23 mouse cellular contexts compared by ENCODE assay signal in genomic region chr11:49088990-49089652, GRCm38 (mm10). TPM values are rescaled to one million over a fixed set of nuclear protein-coding genes. Genes with fewer than 3 reads are reported as not detected.
DNase-seq lines count a peak whose midpoint lies in the region; ATAC-seq and TF ChIP-seq lines count a peak whose summit lies in the region.
"Had no signal": no experiment of that assay in that cellular context is flagged by ENCODE, and none has a peak within 500 bp of the region (broad histone marks: within the 10 kb centered on the region; RNA-seq: fewer than 3 reads in every experiment).

No protein-coding gene starts in this region.

- DNase-seq in liver, adult 2 months (ENCODE audit: extremely low read depth, low read depth, low spot score) = peak; percentile 89
- DNase-seq in liver (no peak), G1E (ENCODE audit: low spot score) (no peak)
- no peak for DNase-seq in liver, postnatal 0 days
- DNase-seq in adrenal gland, adult 18-20 months (ENCODE audit: low spot score in 2 of 2) = no peak
- DNase-seq in right cerebral cortex, adult 2 months (ENCODE audit: low spot score in 2 of 2) = no peak
- DNase-seq: cerebellum, adult 18-20 months; cerebellum, postnatal 25 days; forebrain, postnatal 0 days had no signal

- H3K4me1 ChIP-seq in liver, adult 2 months (ENCODE audit: control insufficient read depth, insufficient read depth, low read length) = peaks cover 34% of the 10 kb centered on the region
- peaks cover 86% of the 10 kb centered on the region for H3K4me1 ChIP-seq in G1E (ENCODE audit: insufficient read depth, low read depth, low read length)
- peaks cover 12% of the 10 kb centered on the region; the same call in 1 of the 2 replicates for H3K4me1 ChIP-seq in intestine, postnatal 0 days (replicated peaks; ENCODE audit: control insufficient read depth, insufficient read depth, low read length)
- H3K4me1 ChIP-seq in liver, postnatal 0 days (ENCODE audit: insufficient read depth) = peaks cover 54% of the 10 kb centered on the region
- H3K4me1 ChIP-seq: hindbrain, embryonic 15.5 days had no signal

- TF ChIP-seq CTCF in liver, adult 2 months (IDR thresholded peaks at IDR 0.05; ENCODE audit: low read depth, low read length) = no peak
- no peak for TF ChIP-seq CTCF in G1E (IDR thresholded peaks at IDR 0.05; ENCODE audit: low read depth, low read length)
- no peak for TF ChIP-seq CTCF in intestine, postnatal 0 days (IDR thresholded peaks at IDR 0.05; ENCODE audit: low read depth)
- no peak for TF ChIP-seq CTCF in liver, postnatal 0 days (IDR thresholded peaks at IDR 0.05; ENCODE audit: low read depth)

- TF ChIP-seq EP300 in liver, postnatal 0 days (IDR thresholded peaks at IDR 0.05; ENCODE audit: low read depth) = no peak

- no peak for TF ChIP-seq POLR2A in liver, adult 2 months (IDR thresholded peaks at IDR 0.05; ENCODE audit: extremely low read depth, insufficient read depth, low read length)

- H3K27me3 ChIP-seq in liver, adult 2 months (ENCODE audit: control insufficient read depth, insufficient read depth, low read length) = no peaks in the 10 kb centered on the region
- H3K27me3 ChIP-seq in G1E (ENCODE audit: insufficient read depth, low read length) = no peaks in the 10 kb centered on the region
- H3K27me3 ChIP-seq in intestine, postnatal 0 days (replicated peaks; ENCODE audit: control insufficient read depth, insufficient read depth, low read length) = no peaks in the 10 kb centered on the region
- H3K27me3 ChIP-seq in liver, postnatal 0 days (ENCODE audit: insufficient read depth, low read length) = no peaks in the 10 kb centered on the region
- H3K27me3 ChIP-seq: embryonic facial prominence, embryonic 15.5 days; heart, embryonic 15.5 days; hindbrain, embryonic 15.5 days; limb, embryonic 12.5 days had no signal

- H3K4me2 ChIP-seq in intestine, postnatal 0 days (replicated peaks; ENCODE audit: low read depth) = peak overlapping the region; percentile 67
- H3K4me2 ChIP-seq in liver, postnatal 0 days (ENCODE audit: low read depth, low read length) = peak overlapping the region; percentile 76

- H3K36me3 ChIP-seq in liver, adult 2 months (ENCODE audit: control insufficient read depth, insufficient read depth, low read length) = no peaks in the 10 kb centered on the region
- H3K36me3 ChIP-seq in G1E (replicated peaks) = peaks cover 11% of the 10 kb centered on the region
- no peaks in the 10 kb centered on the region for H3K36me3 ChIP-seq in intestine, postnatal 0 days (ENCODE audit: control insufficient read depth, insufficient read depth)
- H3K36me3 ChIP-seq in liver, postnatal 0 days (replicated peaks; ENCODE audit: insufficient read depth, low read length) = peaks cover 2% of the 10 kb centered on the region; the same call in 1 of the 2 replicates
- H3K36me3 ChIP-seq: embryonic facial prominence, embryonic 15.5 days; heart, embryonic 15.5 days; hindbrain, embryonic 15.5 days; limb, embryonic 12.5 days had no signal

- peak overlapping the region; percentile 34; the same call in 1 of the 2 replicates for H3K27ac ChIP-seq in liver, adult 2 months (replicated peaks; ENCODE audit: insufficient read depth, low read depth, low read length)
- no peak overlapping the region for H3K27ac ChIP-seq in intestine, postnatal 0 days (ENCODE audit: low read depth, low read length)
- H3K27ac ChIP-seq in liver, postnatal 0 days (ENCODE audit: low read depth) = peak overlapping the region; percentile 98
- H3K27ac ChIP-seq: embryonic facial prominence, embryonic 15.5 days; heart, embryonic 15.5 days; hindbrain, embryonic 15.5 days; limb, embryonic 12.5 days had no signal

- H3K79me2 ChIP-seq in liver, adult 2 months (ENCODE audit: control insufficient read depth, insufficient read depth, low read length) = no peaks in the 10 kb centered on the region; the same call in 1 of the 2 replicates

- WGBS in liver, adult 2 months = 37% methylated on average over 5 of the region's 5 CpGs
- 51% methylated on average over 5 of the region's 5 CpGs for WGBS in intestine, postnatal 0 days
- WGBS in liver, postnatal 0 days (ENCODE audit: insufficient replicate concordance) = 70% methylated on average over 5 of the region's 5 CpGs

- no peak for ATAC-seq in G1E (ENCODE audit: extremely low read depth, insufficient number of reproducible peaks, low FRiP score, poor library complexity, severe bottlenecking)
- peak; percentile 71 for ATAC-seq in intestine, postnatal 0 days
- ATAC-seq in liver, postnatal 0 days = no peak
- ATAC-seq in cerebellum, adult (ENCODE audit: insufficient number of reproducible peaks, low FRiP score, low TSS enrichment) = no peak
- ATAC-seq: forebrain, postnatal 0 days; midbrain, embryonic 16.5 days had no signal

- H3K9ac ChIP-seq in liver, adult 2 months (ENCODE audit: low read depth, low read length) = no peak overlapping the region
- H3K9ac ChIP-seq in intestine, postnatal 0 days (ENCODE audit: low read depth, low read length) = no peak overlapping the region
- peak overlapping the region; percentile 59 for H3K9ac ChIP-seq in liver, postnatal 0 days (replicated peaks)
- H3K9ac ChIP-seq: embryonic facial prominence, embryonic 15.5 days; forebrain, postnatal 0 days; heart, embryonic 15.5 days; hindbrain, embryonic 15.5 days; limb, embryonic 12.5 days had no signal

- no peak overlapping the region for H3K4me3 ChIP-seq in liver, adult 2 months (ENCODE audit: insufficient read depth, low read depth, low read length)
- peak overlapping the region; percentile 72; the same call in 1 of the 2 replicates for H3K4me3 ChIP-seq in G1E (ENCODE audit: low read depth, low read length)
- H3K4me3 ChIP-seq in intestine, postnatal 0 days (ENCODE audit: low read depth, low read length) = peak overlapping the region; percentile 34; the same call in 1 of the 2 replicates
- H3K4me3 ChIP-seq in liver, postnatal 0 days (ENCODE audit: low read depth, low read length) = 0 out of 2 replicates have a peak overlapping the region, but pooled peaks have one; percentile 44
- H3K4me3 ChIP-seq: hindbrain, embryonic 15.5 days; limb, embryonic 12.5 days had no signal

- H3K9me3 ChIP-seq in G1E (replicated peaks) = no peaks in the 10 kb centered on the region
- H3K9me3 ChIP-seq in intestine, postnatal 0 days (ENCODE audit: control insufficient read depth) = no peaks in the 10 kb centered on the region
- H3K9me3 ChIP-seq in liver, postnatal 0 days (ENCODE audit: low read length) = no peaks in the 10 kb centered on the region
- H3K9me3 ChIP-seq: embryonic facial prominence, embryonic 15.5 days; heart, embryonic 15.5 days; hindbrain, embryonic 15.5 days; limb, embryonic 12.5 days had no signal

RNA-seq across cellular contexts. Expression of gene Ifi47, which starts 12.7 kb away (rescaled TPM):
- total RNA-seq in liver, adult 2 months (2014; rRNA removed) = 20.0 and 21.3 TPM in 2 replicates
- polyA plus RNA-seq in liver, adult 2 months (2012; rRNA removed) = 8.2 and 12.7 TPM in 2 replicates
- 16.5 and 25.1 TPM in 2 replicates for total RNA-seq in G1E (2014; fragmentation: Nextera tagmentation)
- 31.6 and 32.2 TPM in 2 replicates for total RNA-seq in G1E (2017)
- 0.81 and 0.99 TPM in 2 replicates for polyA plus RNA-seq in G1E (2012)
- polyA plus RNA-seq in intestine, postnatal 0 days (2015; fragmentation: Nextera tagmentation; extraction: Ambion mirVana) = 29.2 and 29.5 TPM in 2 replicates
- polyA plus RNA-seq in liver, postnatal 0 days (2015; fragmentation: Nextera tagmentation; extraction: Ambion mirVana) = 29.7 and 29.8 TPM in 2 replicates
- 1 to 10 TPM; 7.3 to 9.4 TPM for total RNA-seq in adrenal gland, adult 18-20 months (2021)

RNA-seq across cellular contexts. Expression of gene Tgtp2, which starts 25.1 kb away (rescaled TPM):
- 5.7 and 6.9 TPM in 2 replicates for total RNA-seq in liver, adult 2 months (2014; rRNA removed)
- polyA plus RNA-seq in liver, adult 2 months (2012; rRNA removed) = 1.1 and 1.3 TPM in 2 replicates
- total RNA-seq in G1E (2014; fragmentation: Nextera tagmentation) = 8.3 and 10.0 TPM in 2 replicates
- 23.1 and 25.2 TPM in 2 replicates for total RNA-seq in G1E (2017)
- polyA plus RNA-seq in G1E (2012) = 0.20 and 0.26 TPM in 2 replicates
- polyA plus RNA-seq in intestine, postnatal 0 days (2015; fragmentation: Nextera tagmentation; extraction: Ambion mirVana) = 2.7 and 2.8 TPM in 2 replicates
- 5.1 and 7.1 TPM in 2 replicates for polyA plus RNA-seq in liver, postnatal 0 days (2015; fragmentation: Nextera tagmentation; extraction: Ambion mirVana)
- total RNA-seq in adrenal gland, adult 18-20 months (2021) = 10 to 100 TPM in 1 of 2 experiments, 1 to 10 TPM in 1; 4.3 to 18.2 TPM
- total RNA-seq: ES-E14; forebrain, postnatal 0 days; gastrocnemius, postnatal 10 days; heart, postnatal 4 days had no signal
- polyA plus RNA-seq: forebrain, postnatal 0 days; hindbrain, embryonic 15.5 days; limb, embryonic 12.5 days; midbrain, embryonic 16.5 days had no signal

RNA-seq across cellular contexts. Expression of gene Olfr1396, which starts 25.6 kb away (rescaled TPM):
- under 0.01 and 0.07 TPM in 2 replicates for total RNA-seq in liver, adult 2 months (2014; rRNA removed)
- polyA plus RNA-seq in liver, adult 2 months (2012; rRNA removed) = 0.02 and 0.06 TPM in 2 replicates
- total RNA-seq in G1E (2014; fragmentation: Nextera tagmentation) (not detected in 2 replicates), G1E (2017) (0.06 and 0.11 TPM in 2 replicates)
- not detected in 2 replicates for polyA plus RNA-seq in G1E (2012)
- 0.04 TPM in 1 of 2 replicates, not detected in the other for polyA plus RNA-seq in intestine, postnatal 0 days (2015; fragmentation: Nextera tagmentation; extraction: Ambion mirVana)
- not detected in 2 replicates for polyA plus RNA-seq in liver, postnatal 0 days (2015; fragmentation: Nextera tagmentation; extraction: Ambion mirVana)
- 1 to 10 TPM; 1.2 to 4.1 TPM for total RNA-seq in adrenal gland, adult 18-20 months (2021)
- total RNA-seq: ES-E14; gastrocnemius, postnatal 10 days; layer of hippocampus, postnatal 10 days; neutrophil, adult 5-6 weeks had no signal
- polyA plus RNA-seq: hindbrain, embryonic 15.5 days; limb, embryonic 12.5 days; midbrain, embryonic 16.5 days had no signal

RNA-seq across cellular contexts. Expression of gene 9930111J21Rik2, which starts 38.1 kb away (rescaled TPM):
- 2.8 and 4.0 TPM in 2 replicates for total RNA-seq in liver, adult 2 months (2014; rRNA removed)
- polyA plus RNA-seq in liver, adult 2 months (2012; rRNA removed) = 0.30 and 0.44 TPM in 2 replicates
- total RNA-seq in G1E (2014; fragmentation: Nextera tagmentation) (4.6 and 7.8 TPM in 2 replicates), G1E (2017) (2.9 and 4.1 TPM in 2 replicates)
- 0.04 and 0.07 TPM in 2 replicates for polyA plus RNA-seq in G1E (2012)
- polyA plus RNA-seq in intestine, postnatal 0 days (2015; fragmentation: Nextera tagmentation; extraction: Ambion mirVana) = 0.48 and 0.61 TPM in 2 replicates
- polyA plus RNA-seq in liver, postnatal 0 days (2015; fragmentation: Nextera tagmentation; extraction: Ambion mirVana) = 1.2 and 1.4 TPM in 2 replicates
- total RNA-seq in adrenal gland, adult 18-20 months (2021) = 1 to 10 TPM; 3.2 to 6.1 TPM

RNA-seq across cellular contexts. Expression of gene Olfr1395, which starts 53.0 kb away (rescaled TPM):
- not detected in 2 replicates for total RNA-seq in liver, adult 2 months (2014; rRNA removed)
- not detected in 2 replicates for polyA plus RNA-seq in liver, adult 2 months (2012; rRNA removed)
- not detected in 2 replicates for total RNA-seq in G1E (2014; fragmentation: Nextera tagmentation)
- total RNA-seq in G1E (2017) = 0.06 and 0.16 TPM in 2 replicates
- not detected in 2 replicates for polyA plus RNA-seq in G1E (2012)
- polyA plus RNA-seq in intestine, postnatal 0 days (2015; fragmentation: Nextera tagmentation; extraction: Ambion mirVana) = not detected in 2 replicates
- polyA plus RNA-seq in liver, postnatal 0 days (2015; fragmentation: Nextera tagmentation; extraction: Ambion mirVana) = not detected in 2 replicates
- total RNA-seq in adrenal gland, adult 18-20 months (2021) = not detected
- total RNA-seq: adrenal gland, postnatal 36 days; ES-E14; forebrain, postnatal 0 days; gastrocnemius, postnatal 10 days; heart, adult 18-20 months; heart, postnatal 4 days; layer of hippocampus, postnatal 10 days; neutrophil, adult 5-6 weeks had no signal
- polyA plus RNA-seq: forebrain, postnatal 0 days; heart, embryonic 15.5 days; hindbrain, embryonic 15.5 days; limb, embryonic 12.5 days; midbrain, embryonic 16.5 days had no signal
